Mouse (Mus musculus) cerebellum, adult 18-20 months (tissue): ENCODE measurements around the gene Fastkd3.
"Not testable (repeated sequence)": the region's sequence is repeated elsewhere in the genome, so short reads cannot be mapped to it uniquely, and the experiment has no call there.

ENCODE experiments used
- DNase-seq, 2 experiments: peaks; one replicate each; pipeline ENCODE4 v3.0.0; 2021

Gene Fastkd3

DNA sequence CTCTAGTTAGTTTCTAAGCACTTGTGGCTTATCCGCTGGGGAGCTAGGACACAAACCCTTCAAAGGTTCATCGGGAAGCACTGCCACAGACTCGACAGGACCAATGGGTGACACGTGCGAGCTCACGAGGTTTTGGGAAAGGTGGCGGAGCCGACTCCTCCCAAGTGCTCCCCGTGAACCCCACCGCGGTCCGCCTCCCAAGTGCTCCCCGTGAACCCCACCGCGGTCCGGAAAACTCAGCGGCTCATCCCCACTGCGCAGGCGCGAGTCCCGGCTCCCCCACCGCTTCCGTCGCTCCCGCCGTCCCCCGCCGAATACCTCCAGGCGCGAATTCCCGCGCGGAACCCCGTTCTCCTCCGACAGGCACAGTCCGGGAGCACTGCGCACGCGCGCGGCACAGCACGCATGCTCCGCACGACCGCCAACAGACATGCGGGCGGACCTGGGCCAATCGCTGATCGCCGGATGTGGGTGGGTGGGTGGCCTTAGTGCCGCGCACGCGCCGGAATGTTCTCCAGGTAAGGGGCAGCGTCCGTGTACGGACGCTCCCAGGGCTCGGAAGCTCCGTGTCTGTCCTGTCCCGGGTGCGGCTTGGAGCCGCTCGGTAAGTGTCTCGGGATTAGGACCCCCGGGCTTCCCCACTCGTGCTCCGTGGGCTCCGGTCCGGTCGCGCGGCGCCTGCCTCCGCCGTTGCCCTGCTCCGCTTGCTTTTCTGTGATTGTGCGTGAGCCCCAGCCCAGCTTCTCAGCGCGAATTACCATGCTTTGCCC, at the start of gene Fastkd3, which contains the start of gene Mtrr:
Gene Fastkd3 (plus strand): TSS at position 488 of the 770 bp plus-strand sequence.
Gene Mtrr (minus strand): TSS at position 403 of the 770 bp plus-strand sequence.
- DNase-seq = peak; percentile 97 to 99

DNA sequence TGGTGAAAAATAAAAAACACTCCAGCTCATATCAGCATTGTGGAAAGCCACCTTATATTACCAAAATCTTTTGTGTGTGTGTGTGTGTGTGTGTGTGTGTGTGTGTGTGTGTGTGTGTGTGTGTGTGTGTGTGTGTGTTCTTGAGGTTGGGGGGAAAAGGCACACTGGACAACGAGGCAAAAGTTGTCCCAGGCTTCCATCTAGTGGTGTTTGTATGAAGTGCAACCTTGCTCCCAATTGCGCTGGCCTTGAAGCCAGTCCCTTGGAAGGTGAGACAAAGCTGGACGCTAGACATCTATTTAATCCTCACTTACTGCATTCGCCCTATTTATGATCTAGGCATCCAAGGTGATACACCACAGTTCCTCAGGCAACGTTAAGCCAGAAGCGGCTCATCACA, 28.6 kb upstream of the Fastkd3 start:
- DNase-seq = not testable (repeated sequence)

DNA sequence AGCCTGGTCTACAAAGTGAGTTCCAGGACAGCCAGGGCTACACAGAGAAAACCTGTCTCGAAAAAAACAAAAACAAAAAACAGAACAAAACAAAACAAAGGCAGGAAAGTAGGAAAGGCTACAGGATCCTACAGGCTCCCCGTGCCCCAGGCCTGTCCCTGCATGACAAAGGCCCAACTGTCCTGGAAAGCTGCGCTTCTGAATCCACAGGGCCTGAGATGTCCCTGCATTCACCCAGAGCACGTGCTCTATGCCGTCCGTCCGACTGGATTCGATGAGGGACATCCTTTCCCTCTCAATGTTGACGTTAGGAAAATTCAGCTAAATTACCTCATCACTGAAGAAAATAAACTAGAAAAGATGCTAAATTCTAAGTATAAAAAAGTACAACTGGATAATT, 13.9 kb upstream of the Fastkd3 start:
- no peak for DNase-seq

DNA sequence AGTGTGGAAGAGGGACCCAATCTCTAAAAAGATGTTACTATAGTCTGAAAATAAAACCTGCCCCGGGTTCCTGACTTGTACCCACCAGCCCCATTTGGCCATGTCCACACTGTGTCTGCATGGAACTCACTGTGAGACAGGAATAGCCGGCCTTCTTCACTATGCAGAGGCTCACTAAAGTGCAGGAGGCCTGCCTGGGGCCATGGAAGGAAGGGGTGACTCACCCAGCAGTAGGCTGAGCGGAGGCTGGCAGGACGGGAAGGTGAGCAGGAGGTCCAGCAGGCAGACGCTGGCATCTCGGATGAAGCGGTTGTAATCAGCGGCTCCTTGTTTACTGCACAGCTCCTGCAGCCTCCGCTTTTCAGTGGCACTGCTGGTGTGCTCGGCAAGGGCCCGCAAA, 13.5 kb upstream of the Fastkd3 start:
- DNase-seq = no peak

DNA sequence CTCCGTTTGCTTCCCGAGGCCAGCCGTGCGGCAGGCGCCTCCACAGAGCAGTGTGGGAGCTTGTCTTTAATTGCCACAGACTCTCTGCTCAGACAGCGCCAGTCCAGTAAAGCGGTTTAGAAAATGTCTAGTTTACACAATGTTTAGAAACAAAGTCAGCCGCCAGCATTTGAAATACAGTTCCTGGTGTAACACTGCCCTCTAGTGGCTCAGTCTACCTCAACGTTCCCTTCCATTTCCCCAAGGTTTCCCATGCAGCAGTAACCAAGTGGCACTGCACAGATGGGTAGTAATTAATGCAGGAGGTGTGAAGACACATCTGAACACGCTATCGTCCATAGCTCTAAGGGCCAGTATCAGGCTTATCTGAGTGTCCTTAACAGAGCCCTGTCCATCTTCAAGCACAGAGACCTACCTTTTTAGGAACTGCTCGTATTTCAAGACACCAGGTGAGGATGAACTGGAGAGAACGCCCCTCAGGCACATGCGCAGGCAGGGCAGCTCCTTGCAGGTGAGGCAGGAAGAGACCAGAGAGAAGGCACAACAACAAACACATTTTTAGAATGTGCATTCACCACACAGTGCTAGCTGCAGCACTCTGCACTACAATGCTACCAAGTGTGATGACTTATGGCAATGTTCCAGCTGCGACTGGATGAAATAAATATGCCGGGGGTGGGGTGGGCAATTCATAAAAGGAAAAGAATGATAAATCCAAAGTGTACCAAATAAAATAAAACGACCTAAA, 12.3 kb upstream of the Fastkd3 start:
- peak; percentile 56 to 62 for DNase-seq

DNA sequence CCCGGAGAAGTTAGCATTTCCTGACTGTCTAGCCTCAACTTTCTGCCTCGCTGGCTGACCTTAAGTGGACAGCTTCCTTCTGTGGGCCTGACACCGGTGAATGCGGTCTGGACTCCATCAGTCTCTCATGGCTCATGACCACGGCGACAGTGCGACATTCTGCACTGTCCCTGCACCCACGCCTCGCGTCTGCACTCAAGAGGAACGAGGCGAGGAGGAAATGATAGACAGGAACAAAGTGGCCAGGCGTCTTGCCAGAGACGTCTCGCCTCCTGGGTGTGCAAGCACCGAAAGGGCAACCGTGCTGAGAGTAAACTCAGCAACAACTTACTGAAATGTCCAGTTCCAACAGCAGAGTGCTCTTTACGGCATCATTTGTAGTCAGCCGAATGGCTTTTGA, 9.8 kb upstream of the Fastkd3 start:
- DNase-seq = no peak

DNA sequence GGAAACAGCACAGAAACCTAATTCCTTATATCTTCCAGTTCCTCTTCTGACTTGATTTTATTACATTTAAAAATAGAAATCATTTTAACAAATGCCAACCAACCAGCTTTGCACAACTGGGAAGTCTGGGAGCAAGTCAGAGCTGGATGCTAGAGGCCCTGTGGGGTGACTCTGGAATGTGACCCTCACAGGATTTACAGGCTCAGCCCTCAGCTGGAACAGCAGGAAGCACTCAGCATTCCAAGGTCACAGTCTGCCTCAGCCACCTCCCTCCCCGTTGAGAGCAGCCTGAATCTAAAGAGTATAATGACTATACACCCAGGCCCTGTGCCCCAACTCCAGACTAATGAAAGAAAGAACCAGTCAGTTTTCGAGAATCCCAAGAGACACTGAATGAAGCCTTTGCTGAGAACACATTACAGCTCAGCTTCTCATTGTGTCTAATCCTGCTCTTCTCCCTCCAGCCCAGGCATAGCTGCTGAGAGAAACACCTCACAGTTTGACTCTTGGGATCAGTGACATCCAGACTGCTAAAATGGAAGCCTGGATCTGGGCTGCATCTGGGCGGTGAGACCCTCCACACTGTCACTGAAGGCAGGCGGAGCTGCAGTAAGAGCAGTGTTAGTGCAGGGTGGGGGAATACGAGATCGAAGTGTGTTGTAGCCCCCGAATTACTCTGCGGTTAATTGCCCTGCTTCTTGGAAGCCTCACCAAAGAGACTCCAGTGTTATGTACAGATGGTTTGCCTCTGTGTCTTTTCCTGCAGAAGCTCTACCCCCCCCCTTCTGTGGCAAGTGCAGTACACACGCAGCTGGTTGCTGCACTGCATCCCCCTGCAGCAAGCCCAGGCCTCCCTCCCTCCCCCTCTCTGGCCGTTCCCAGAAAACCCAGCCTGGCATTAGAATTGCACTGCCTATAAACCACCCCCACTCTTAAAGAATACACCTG, 8.8 kb upstream of the Fastkd3 start:
- no peak for DNase-seq

DNA sequence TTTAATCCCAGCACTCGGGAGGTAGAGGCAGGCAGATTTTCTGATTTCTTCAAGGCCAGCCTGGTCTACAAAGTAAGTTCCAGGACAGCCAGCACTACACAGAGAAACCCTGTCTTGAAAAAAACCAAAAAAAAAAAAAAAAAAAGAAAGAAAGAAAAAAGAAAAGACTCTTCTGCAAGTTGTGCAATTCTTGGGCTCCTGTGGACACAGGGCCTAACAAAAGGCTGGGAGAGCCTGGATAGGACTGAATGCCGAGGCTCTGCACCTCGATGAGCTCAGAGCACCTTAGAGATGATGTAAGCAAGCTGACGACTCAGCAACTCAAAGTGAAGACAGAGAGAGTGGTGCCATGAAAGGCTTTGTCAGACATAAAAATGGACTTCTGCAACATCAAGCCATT, 7.6 kb upstream of the Fastkd3 start:
- DNase-seq = no peak

DNA sequence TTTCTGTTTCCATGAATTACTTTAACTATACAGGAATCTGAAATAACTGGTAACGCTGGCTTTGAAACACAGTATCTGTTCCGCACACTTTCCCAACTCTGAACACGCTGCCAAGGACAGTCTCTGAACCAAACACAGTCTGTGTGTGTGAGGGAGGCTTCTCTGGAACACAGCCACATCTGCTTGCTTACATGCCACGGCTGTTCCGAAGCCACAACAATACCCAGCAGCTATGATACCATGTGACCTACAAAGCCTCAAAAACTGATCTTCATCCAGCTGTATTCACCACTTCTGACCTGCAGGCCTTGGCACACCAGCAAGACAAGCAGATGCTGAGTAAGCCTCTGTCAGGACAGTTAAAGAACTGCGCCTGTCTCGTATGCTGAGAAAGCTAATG, 4.1 kb upstream of the Fastkd3 start:
- DNase-seq = no peak

DNA sequence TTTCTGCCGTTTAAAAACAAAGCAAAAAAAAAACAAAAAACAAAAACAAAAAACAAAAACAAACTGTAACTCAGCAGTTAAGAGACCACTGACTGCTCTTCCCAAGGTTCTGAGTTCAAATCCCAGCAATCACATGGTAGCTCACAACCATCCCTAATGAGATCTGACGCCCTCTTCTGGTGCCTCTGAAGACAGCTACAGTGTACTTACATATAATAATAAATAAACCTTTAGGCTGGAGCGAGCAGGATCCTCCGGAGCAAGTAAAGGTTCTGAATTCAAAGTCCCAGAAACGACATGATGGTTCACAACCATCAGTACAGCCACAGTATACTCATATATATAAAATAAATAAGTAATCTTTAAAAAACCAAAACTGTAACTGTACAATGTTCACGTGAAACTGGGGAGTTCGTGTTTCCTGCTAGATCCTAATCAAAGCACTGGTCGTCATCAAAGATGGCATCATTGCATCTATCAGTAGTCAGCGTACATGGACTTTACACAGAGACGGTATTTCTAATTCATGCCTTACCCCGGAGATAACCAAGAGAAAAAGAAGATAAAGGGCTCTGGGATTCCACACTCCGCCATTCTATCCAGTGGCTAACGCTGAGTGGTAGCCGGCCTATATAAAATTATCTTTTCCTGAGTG, 821 bp upstream of the Fastkd3 start:
- DNase-seq = peak in 1 of 2 experiments; percentile 7

DNA sequence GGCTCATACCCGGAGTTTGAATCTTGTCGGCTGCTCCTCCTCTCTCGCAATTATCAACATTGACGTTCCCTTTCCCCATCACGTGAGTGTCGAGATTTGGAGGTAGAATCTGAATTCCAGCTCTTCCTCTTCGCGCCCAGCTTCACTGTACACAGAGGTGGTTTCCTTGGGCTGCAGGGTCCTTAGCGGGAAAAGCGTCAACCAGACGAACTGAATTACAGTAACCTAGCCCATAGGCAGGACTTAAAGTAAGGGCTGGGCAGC, 415 bp downstream of the Fastkd3 start:
- no peak for DNase-seq

DNA sequence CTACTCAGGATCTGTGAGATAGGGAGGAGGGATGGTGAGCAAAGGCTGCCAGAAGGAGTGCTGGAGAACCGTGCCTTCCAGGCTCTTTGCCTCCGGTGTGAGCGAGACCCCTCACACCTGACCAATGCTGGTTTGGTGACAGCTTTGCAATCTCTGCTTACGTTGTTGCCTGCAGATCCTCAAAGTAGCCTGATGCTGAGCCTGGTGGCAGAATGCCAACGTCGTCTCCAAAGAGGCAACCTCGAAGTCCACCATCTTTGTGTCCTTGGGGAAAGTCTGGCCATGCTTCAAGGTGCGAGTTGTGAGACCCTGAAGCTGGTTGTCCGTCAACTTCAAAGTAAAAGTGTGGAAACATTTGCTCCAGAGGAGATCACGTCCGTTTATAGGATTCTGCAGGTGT, 1.9 kb downstream of the Fastkd3 start:
- DNase-seq = peak in 1 of 2 experiments; percentile 7

DNA sequence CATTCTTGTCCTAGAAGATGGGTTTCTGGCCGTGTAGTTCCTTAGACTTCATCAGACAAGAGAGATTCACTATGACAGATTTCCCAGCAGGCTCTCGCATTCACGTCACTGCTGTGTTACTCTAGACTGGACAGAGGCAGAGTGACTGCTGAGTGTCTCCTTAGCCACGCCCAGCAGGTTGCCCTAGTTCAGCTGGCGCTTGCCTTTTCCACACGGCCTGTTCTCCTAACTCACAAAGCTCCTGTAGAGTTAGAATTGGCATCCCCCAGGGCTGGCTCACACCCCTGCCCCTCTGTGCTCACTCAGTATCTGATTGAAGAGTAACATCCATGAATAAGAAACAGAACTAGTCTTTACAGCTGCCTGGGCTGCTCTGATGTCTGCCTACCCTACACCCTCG, 3.4 kb downstream of the Fastkd3 start:
- no peak for DNase-seq

DNA sequence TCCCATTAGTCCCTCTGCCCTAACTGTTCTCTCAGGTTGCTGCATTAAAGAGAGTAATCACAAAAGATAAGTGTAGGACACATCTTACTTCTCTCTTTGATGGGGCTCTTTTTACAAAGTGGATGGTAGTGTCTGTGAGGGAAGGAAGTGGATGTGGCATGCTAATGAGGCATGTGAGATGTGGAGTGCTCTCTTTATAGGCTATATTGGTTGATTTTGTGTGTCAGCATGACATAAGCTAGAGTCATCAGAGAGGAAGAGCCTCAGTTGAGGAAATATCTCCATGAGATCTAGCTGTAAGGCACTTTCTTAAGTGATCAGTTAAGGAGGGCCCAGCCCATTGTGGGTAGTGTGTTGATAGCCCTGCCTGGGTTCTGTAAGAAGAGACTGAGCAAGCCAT, 6.3 kb downstream of the Fastkd3 start:
- no peak for DNase-seq

DNA sequence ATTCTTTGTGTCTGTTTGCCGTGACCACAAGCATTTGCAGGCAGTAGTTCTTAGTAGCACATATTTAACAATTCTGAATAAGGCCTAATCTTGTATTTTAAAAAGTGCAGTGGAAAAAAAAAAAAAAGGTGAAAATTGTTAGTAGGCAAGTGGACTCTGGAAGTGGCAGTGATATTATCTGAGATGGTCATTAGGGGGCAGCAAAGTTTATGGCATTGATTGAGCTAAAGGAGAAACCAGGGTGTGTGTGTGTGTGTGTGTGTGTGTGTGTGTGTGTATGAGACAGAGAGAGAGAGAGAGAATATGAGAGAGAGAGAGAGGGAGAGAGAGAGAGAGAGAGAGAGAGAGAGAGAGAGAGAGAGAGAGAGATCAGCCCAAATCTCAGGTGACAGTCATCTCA, 11.8 kb downstream of the Fastkd3 start:
- no peak for DNase-seq

DNA sequence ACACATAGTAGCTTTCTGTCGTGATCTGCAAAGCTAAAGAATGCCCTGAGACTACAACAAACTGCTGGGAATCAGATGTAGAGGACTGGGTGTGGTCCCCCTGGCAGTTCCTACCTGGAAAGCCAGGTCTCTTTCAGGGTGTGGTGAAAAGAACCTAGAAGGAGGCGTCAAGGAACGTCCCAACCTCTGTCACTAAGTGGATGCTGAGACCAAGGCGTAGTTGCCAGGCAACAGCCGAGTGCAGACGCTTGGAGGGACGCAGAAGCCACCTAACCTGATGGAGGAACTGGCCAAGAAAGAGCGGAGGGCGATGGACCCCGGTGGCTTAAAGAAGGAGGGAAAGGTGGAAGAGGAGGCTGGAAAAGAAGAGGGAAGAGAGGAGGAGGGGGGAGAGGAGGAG, 15.2 kb downstream of the Fastkd3 start, which contains the start of gene 1700001L19Rik:
Gene 1700001L19Rik (plus strand): TSS at position 223 of the 400 bp plus-strand sequence.
- DNase-seq = no peak

DNA sequence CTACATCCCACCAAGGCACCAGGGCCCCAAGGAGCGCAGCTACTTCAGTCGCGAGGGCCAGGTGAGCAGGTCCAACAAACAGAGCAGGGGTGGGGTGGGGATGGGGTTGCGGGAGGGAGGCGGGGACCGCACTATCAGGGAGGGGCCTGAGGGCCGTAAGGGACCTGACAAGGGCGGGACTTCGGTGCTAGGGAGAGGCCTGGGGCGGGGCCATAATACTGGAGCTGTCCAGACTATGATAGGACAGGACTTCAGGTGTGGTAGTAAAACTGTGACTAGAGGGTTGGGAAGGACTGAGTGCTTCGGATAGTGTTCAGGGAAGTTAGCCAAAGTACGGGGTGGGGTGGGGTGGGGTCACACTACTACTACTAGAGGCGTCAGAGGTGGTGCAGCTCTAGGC, 15.6 kb downstream of the Fastkd3 start:
- no peak for DNase-seq

DNA sequence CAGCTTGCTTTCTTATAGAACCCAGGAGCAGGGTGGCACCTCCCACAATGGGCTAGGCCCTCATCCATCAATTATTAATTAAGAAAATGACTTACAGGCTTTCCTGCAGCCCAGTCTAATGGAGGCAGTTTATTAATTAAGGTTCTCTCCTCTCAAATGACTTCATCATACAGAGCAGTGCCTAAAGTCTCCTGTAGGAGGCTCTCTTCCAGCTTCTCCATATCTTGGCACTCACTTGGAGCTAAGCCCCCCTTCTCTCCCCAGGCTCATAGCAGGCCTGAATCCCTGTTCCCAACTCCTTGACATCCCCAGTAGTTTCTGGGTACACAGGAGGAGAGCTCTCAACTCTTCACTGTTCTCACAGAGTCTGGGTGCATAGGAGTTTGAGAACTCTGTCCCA, 16.9 kb downstream of the Fastkd3 start:
- no peak for DNase-seq

DNA sequence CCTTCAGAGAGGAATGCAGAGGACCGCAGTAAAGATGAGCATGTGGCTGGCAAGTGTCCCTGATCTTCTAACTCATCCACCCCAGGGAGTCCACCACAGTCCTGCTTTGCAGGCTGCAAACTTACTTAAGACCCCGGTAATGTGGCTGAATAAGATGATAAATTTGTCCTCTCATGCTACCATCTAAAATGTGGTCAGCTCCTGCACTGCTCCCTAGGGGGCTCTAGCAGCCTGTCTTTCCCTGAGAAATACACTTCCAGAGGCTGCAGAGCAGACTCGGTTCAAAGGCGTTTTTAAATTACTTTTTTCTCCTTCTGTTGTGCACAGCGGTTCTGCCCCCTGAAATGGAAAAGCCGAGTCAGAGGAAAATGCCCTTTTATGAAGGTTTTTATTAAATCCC, 19.1 kb downstream of the Fastkd3 start:
- DNase-seq = no peak

DNA sequence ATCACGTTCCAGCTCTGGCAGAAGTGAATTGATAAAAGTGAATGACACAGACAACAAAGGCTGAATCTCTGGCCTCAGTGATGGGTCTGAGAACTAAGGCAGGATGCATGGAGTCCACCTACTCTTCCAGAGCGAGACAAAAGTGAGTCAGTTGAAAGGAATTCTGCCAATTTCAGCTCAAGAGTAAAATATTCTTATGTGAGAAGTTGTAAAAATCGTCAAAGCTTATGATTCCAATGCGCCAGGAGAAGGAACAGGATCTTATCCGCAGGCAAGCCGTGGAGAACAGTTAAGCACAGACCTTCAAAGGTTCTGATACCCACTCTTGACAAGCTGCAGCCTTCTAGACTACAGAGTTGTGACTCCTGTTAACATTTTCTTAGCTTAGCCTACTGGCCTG, 21.1 kb downstream of the Fastkd3 start:
- no peak for DNase-seq

DNA sequence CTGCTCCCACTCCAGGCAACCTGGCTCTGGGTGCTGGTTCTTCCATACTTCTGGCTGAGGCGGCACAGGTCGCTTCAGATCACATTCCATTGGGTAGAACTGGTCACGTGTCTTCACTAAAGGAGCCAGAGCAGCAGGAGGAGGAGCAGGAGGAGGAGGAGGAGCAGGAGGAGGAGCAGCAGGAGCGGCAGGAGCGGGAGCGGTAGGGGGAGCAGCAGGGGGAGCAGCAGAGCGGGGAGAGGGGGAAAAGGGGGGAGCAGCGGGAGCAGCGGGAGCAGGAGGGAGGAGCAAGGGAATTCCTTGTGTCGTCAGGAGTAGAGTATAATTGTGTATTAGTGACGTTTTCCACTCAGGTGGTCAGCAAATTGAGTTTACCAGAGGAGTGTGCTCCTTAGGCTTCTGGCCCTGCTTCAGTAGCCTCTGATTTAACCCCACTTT, 23.7 kb downstream of the Fastkd3 start:
- peak; percentile 12 to 33 for DNase-seq

DNA sequence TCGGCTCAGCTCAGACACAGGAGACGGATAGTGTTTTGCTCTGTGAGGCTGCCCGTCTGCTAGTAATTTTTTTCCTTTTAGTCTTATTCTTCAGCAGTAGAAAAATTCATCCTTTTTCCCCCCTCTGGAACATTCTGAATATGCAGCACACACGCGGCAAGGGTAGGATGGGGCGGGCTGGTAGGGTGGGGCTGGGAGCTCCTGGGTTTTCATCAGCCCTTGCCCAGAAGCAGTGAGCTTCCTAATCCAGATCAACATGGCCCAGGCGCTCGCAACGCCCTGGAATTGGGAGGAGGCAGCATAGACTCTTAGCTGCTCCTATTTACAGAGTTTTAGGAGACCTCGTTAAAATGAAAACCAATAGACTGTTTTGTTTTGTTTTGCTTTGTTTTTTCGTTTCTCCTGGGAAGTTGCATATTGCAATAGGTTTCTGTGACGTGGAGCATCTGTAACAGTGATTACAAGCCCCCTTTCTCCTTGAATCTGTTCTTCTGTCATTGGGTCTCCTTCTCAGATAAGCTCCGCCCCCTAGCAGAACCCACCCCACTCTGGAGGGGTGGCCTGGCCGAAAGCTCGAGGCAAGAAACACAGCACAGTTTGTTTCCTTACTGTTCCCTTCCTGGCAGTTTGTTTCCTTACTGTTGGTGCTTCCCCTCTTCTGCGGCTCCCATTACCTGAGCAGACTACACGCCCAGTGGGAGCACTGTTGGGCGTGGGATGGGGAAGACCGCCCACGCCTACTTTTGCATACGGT, 25.8 kb downstream of the Fastkd3 start:
- DNase-seq = no peak
